15 mouse cellular contexts compared by ENCODE assay signal in genomic region chr8:57627946-57628786, GRCm38 (mm10). TPM values are rescaled to one million over a fixed set of nuclear protein-coding genes. Genes with fewer than 3 reads are reported as not detected.
DNase-seq lines count a peak whose midpoint lies in the region; ATAC-seq and TF ChIP-seq lines count a peak whose summit lies in the region.
"Had no signal": no experiment of that assay in that cellular context is flagged by ENCODE, and none has a peak within 500 bp of the region (broad histone marks: within the 10 kb centered on the region; RNA-seq: fewer than 3 reads in every experiment).

No protein-coding gene starts in this region.

- no peak for TF ChIP-seq POLR2A in heart, adult 2 months (IDR thresholded peaks at IDR 0.05; ENCODE audit: insufficient read depth, low read depth, low read length)

- H3K79me2 ChIP-seq in heart, adult 2 months (replicated peaks; ENCODE audit: control insufficient read depth, insufficient read depth, low read length) = peaks cover 1% of the 10 kb centered on the region; the same call in 1 of the 2 replicates

- 49% methylated on average over 5 of the region's 5 CpGs for WGBS in heart, adult 2 months
- WGBS in liver, embryonic 11.5 days = 67% methylated on average over 5 of the region's 5 CpGs
- 48% methylated on average over 5 of the region's 5 CpGs for WGBS in stomach, postnatal 0 days
- 73% methylated on average over 5 of the region's 5 CpGs for WGBS in forebrain, embryonic 14.5 days

- H3K9ac ChIP-seq in heart, adult 2 months (ENCODE audit: low read depth, low read length) = no peak overlapping the region
- H3K9ac ChIP-seq in liver, embryonic 11.5 days (ENCODE audit: low read depth, low read length) = no peak overlapping the region
- H3K9ac ChIP-seq in stomach, postnatal 0 days (ENCODE audit: low read length) = no peak overlapping the region
- no peak overlapping the region for H3K9ac ChIP-seq in forebrain, embryonic 14.5 days (ENCODE audit: low read length)
- H3K9ac ChIP-seq: neural tube, embryonic 12.5 days had no signal

- TF ChIP-seq CTCF in heart, adult 2 months (IDR thresholded peaks at IDR 0.05) = no peak
- no peak for TF ChIP-seq CTCF in stomach, postnatal 0 days (IDR thresholded peaks at IDR 0.05; ENCODE audit: low read depth)

- H3K4me1 ChIP-seq in heart, adult 2 months (ENCODE audit: control insufficient read depth, insufficient read depth, low read length) = peaks cover 6% of the 10 kb centered on the region
- peaks cover 21% of the 10 kb centered on the region for H3K4me1 ChIP-seq in liver, embryonic 11.5 days (replicated peaks; ENCODE audit: control insufficient read depth, insufficient read depth, low read length)
- H3K4me1 ChIP-seq in stomach, postnatal 0 days (replicated peaks; ENCODE audit: control insufficient read depth, insufficient read depth) = no peaks in the 10 kb centered on the region
- H3K4me1 ChIP-seq in forebrain, embryonic 14.5 days (ENCODE audit: control insufficient read depth, insufficient read depth, low read length) = no peaks in the 10 kb centered on the region
- H3K4me1 ChIP-seq: neural tube, embryonic 12.5 days had no signal

- no peaks in the 10 kb centered on the region for H3K9me3 ChIP-seq in liver, embryonic 11.5 days (ENCODE audit: control insufficient read depth, low read length)
- no peaks in the 10 kb centered on the region for H3K9me3 ChIP-seq in stomach, postnatal 0 days (ENCODE audit: control insufficient read depth, low read length)
- no peaks in the 10 kb centered on the region for H3K9me3 ChIP-seq in forebrain, embryonic 14.5 days (replicated peaks; ENCODE audit: control insufficient read depth, low read length)
- H3K9me3 ChIP-seq: neural tube, embryonic 12.5 days had no signal

- TF ChIP-seq EP300 in heart, adult 2 months (IDR thresholded peaks at IDR 0.05; ENCODE audit: insufficient read depth, low read depth, low read length) = no peak
- TF ChIP-seq EP300 in stomach, postnatal 0 days (optimal IDR thresholded peaks at IDR 0.05) = no peak

- no peak overlapping the region for H3K4me2 ChIP-seq in liver, embryonic 11.5 days
- H3K4me2 ChIP-seq in stomach, postnatal 0 days (replicated peaks; ENCODE audit: low read depth) = no peak overlapping the region
- no peak overlapping the region for H3K4me2 ChIP-seq in forebrain, embryonic 14.5 days (ENCODE audit: low read length)
- H3K4me2 ChIP-seq: neural tube, embryonic 12.5 days had no signal

- peak; percentile 34 for ATAC-seq in liver, embryonic 11.5 days (replicated peaks; ENCODE audit: low FRiP score)
- 0 out of 2 replicates have a peak, but pooled peaks have one; percentile 53 for ATAC-seq in stomach, postnatal 0 days (ENCODE audit: low FRiP score, low TSS enrichment)
- ATAC-seq in forebrain, embryonic 14.5 days = no peak
- ATAC-seq: midbrain, embryonic 16.5 days; Patski had no signal

- intact Hi-C loops in heart, adult 2 months (cut with DNase I) = no loop called here
- intact Hi-C loops in left cerebral cortex, postnatal 36 days (cut with DNase I) = no loop called here

- peak; percentile 53 for DNase-seq in heart, adult 11 months
- no peak for DNase-seq in heart, adult 2 months
- DNase-seq in liver, embryonic 11.5 days (ENCODE audit: low spot score) = no peak
- no peak for DNase-seq in liver
- DNase-seq in left cerebral cortex, postnatal 36 days (ENCODE audit: low spot score in 2 of 2) = peak; percentile 36 to 52
- no peak for DNase-seq in stomach, postnatal 0 days (ENCODE audit: low spot score)
- DNase-seq in adrenal gland, adult 8-10 months = no peak
- DNase-seq in forebrain, embryonic 14.5 days (ENCODE audit: low spot score) = no peak
- DNase-seq: cerebellum, postnatal 14 days; retina, postnatal 1 day; thymus, postnatal 25 days had no signal

- H3K4me3 ChIP-seq in heart, adult 2 months = no peak overlapping the region
- no peak overlapping the region for H3K4me3 ChIP-seq in liver, embryonic 11.5 days (ENCODE audit: low read depth, low read length)
- H3K4me3 ChIP-seq in stomach, postnatal 0 days (ENCODE audit: low read depth, low read length) = no peak overlapping the region
- H3K4me3 ChIP-seq in forebrain, embryonic 14.5 days (ENCODE audit: low read depth, low read length) = no peak overlapping the region
- H3K4me3 ChIP-seq: neural tube, embryonic 12.5 days had no signal

- H3K27ac ChIP-seq in heart, adult 2 months = no peak overlapping the region; the same call in 1 of the 2 replicates
- H3K27ac ChIP-seq in liver, embryonic 11.5 days (ENCODE audit: low read depth, low read length) = peak overlapping the region; percentile 19; the same call in 1 of the 2 replicates
- H3K27ac ChIP-seq in stomach, postnatal 0 days (replicated peaks) = no peak overlapping the region
- H3K27ac ChIP-seq in forebrain, embryonic 14.5 days (ENCODE audit: low read depth, low read length) = no peak overlapping the region
- H3K27ac ChIP-seq: macrophage; neural tube, embryonic 12.5 days had no signal

- no peaks in the 10 kb centered on the region for H3K27me3 ChIP-seq in heart, adult 2 months (ENCODE audit: control insufficient read depth, insufficient read depth, low read length)
- no peaks in the 10 kb centered on the region for H3K27me3 ChIP-seq in liver, embryonic 11.5 days (replicated peaks; ENCODE audit: control insufficient read depth, insufficient read depth, low read length)
- no peaks in the 10 kb centered on the region for H3K27me3 ChIP-seq in stomach, postnatal 0 days (ENCODE audit: control insufficient read depth, insufficient read depth, low read length)
- no peaks in the 10 kb centered on the region for H3K27me3 ChIP-seq in forebrain, embryonic 14.5 days (replicated peaks; ENCODE audit: control insufficient read depth, insufficient read depth, low read length)
- H3K27me3 ChIP-seq: neural tube, embryonic 12.5 days; Patski had no signal

- H3K36me3 ChIP-seq in heart, adult 2 months (ENCODE audit: control insufficient read depth, insufficient read depth, low read length) = peaks cover 2% of the 10 kb centered on the region
- no peaks in the 10 kb centered on the region for H3K36me3 ChIP-seq in liver, embryonic 11.5 days (ENCODE audit: control insufficient read depth, insufficient read depth, low read length)
- no peaks in the 10 kb centered on the region for H3K36me3 ChIP-seq in stomach, postnatal 0 days (ENCODE audit: control insufficient read depth, insufficient read depth, low read length)
- H3K36me3 ChIP-seq in forebrain, embryonic 14.5 days (ENCODE audit: control insufficient read depth, insufficient read depth, low read length) = no peaks in the 10 kb centered on the region
- H3K36me3 ChIP-seq: neural tube, embryonic 12.5 days had no signal

RNA-seq across cellular contexts. Expression of gene Galnt7, which starts 24.7 kb away (rescaled TPM):
- 1 to 10 TPM; 4.5 to 4.8 TPM for total RNA-seq in heart, adult 2 months (2021)
- 1.7 and 4.3 TPM in 2 replicates for polyA plus RNA-seq in heart, adult 2 months (2012; rRNA removed)
- 17.4 and 22.6 TPM in 2 replicates for polyA plus RNA-seq in liver, embryonic 11.5 days (2014; fragmentation: Nextera tagmentation; extraction: Ambion mirVana)
- total RNA-seq in left cerebral cortex, postnatal 36 days (2021) = 1 to 10 TPM; 7.5 to 9.8 TPM
- polyA plus RNA-seq in stomach, postnatal 0 days (2015; fragmentation: Nextera tagmentation; extraction: Ambion mirVana) = 29.6 and 30.6 TPM in 2 replicates
- 10 to 100 TPM; 11.3 to 14.2 (median 12.7) TPM for total RNA-seq in adrenal gland, adult 8-10 months (2022)
- 9.1 and 10.3 TPM in 2 replicates for polyA plus RNA-seq in forebrain, embryonic 14.5 days (2014; fragmentation: Nextera tagmentation; extraction: Ambion mirVana)

Comparison
In these comparisons a context has a peak if more than half of its experiments do, and no peak if none do; other contexts are left out.
1. DNase-seq: peak in heart, adult 11 months (single experiment) and left cerebral cortex, postnatal 36 days (2 of 2); none in heart, adult 2 months (0 of 2), liver, embryonic 11.5 days (single experiment), liver (single experiment), stomach, postnatal 0 days (single experiment), adrenal gland, adult 8-10 months (single experiment) and forebrain, embryonic 14.5 days (single experiment).